Mouse (Mus musculus) gastrocnemius, postnatal 25 days (tissue): ENCODE measurements around the gene Spast. TPM values are rescaled to one million over a fixed set of nuclear protein-coding genes. Genes with fewer than 3 reads are reported as not detected.
"Not testable (repeated sequence)": the region's sequence is repeated elsewhere in the genome, so short reads cannot be mapped to it uniquely, and the experiment has no call there.

Source experiments
- DNase-seq: peaks from one replicate; pipeline ENCODE4 v3.0.0; 2022
- total RNA-seq, 2 experiments: library from RNA; stranded (reverse); gene quantifications; 1 replicate in 1 of 2; 2 replicates in 1 of 2; pipeline ENCODE4 v1.2.3; 2021

The Spast gene
- total RNA-seq, 2 experiments from 2014 or later = 40.0 to 42.5 TPM

- not testable (repeated sequence) for DNase-seq
Observed at GRCm38 (mm10) chr17:74327195-74327594, 11.6 kb upstream of the Spast start.

GRCm38 (mm10) chr17:74328146-74328545, 10.6 kb upstream of the Spast start:
- not testable (repeated sequence) for DNase-seq

GRCm38 (mm10) chr17:74331049-74331676, 7.6 kb upstream of the Spast start:
- DNase-seq = no peak

- DNase-seq = peak; percentile 94
Observed at GRCm38 (mm10) chr17:74338225-74338931, 409 bp upstream of the Spast start.

GRCm38 (mm10) chr17:74341151-74341550, 2.4 kb downstream of the Spast start:
- DNase-seq = no peak

GRCm38 (mm10) chr17:74363592-74363991, 24.8 kb downstream of the Spast start:
- no peak for DNase-seq

- DNase-seq = no peak
Observed at GRCm38 (mm10) chr17:74376916-74377315, 38.1 kb downstream of the Spast start.

- no peak for DNase-seq
Observed at GRCm38 (mm10) chr17:74386657-74387056, 47.9 kb downstream of the Spast start.

GRCm38 (mm10) chr17:74389847-74390246, 51.1 kb downstream of the Spast start:
- DNase-seq = no peak

GRCm38 (mm10) chr17:74394381-74394780, 55.6 kb downstream of the Spast start:
- DNase-seq = no peak

GRCm38 (mm10) chr17:74394855-74395254, 56.1 kb downstream of the Spast start:
- no peak for DNase-seq

GRCm38 (mm10) chr17:74395383-74396065, 56.7 kb downstream of the Spast start, which contains the start of gene Slc30a6:
Gene Slc30a6 (plus strand): TSS chr17:74395608.
- DNase-seq = peak; percentile 95

- DNase-seq = no peak
Observed at GRCm38 (mm10) chr17:74396766-74397165, 58.0 kb downstream of the Spast start.

GRCm38 (mm10) chr17:74397173-74397572, 58.4 kb downstream of the Spast start:
- no peak for DNase-seq

- no peak for DNase-seq
Observed at GRCm38 (mm10) chr17:74402486-74403222, 63.9 kb downstream of the Spast start.

- DNase-seq = no peak
Observed at GRCm38 (mm10) chr17:74406487-74406886, 67.7 kb downstream of the Spast start.

- no peak for DNase-seq
Observed at GRCm38 (mm10) chr17:74409722-74410121, 70.9 kb downstream of the Spast start.

- DNase-seq = no peak
Observed at GRCm38 (mm10) chr17:74413324-74413723, 74.5 kb downstream of the Spast start.

GRCm38 (mm10) chr17:74414671-74415070, 75.9 kb downstream of the Spast start:
- DNase-seq = no peak

- DNase-seq = no peak
Observed at GRCm38 (mm10) chr17:74416841-74417360, 78.1 kb downstream of the Spast start.

- DNase-seq = no peak
Observed at GRCm38 (mm10) chr17:74418171-74418570, 79.4 kb downstream of the Spast start.

- DNase-seq = peak; percentile 10
Observed at GRCm38 (mm10) chr17:74420656-74421055, 81.9 kb downstream of the Spast start.
